Mouse (Mus musculus): ENCODE results near the gene Kank2. TPM values are rescaled to one million over a fixed set of nuclear protein-coding genes. Genes with fewer than 3 reads are reported as not detected.
A peak's percentile ranks its signal among the peaks of the same experiment; 100 is the strongest.

Gene Kank2
- polyA plus RNA-seq, 1 experiment, result 44.7 TPM

- H3K27me3 ChIP-seq (ENCODE audit: control insufficient read depth, insufficient read depth, low read length), result no peaks in the 10 kb centered on the region
- no peak for DNase-seq
- H3K4me1 ChIP-seq (ENCODE audit: control insufficient read depth, insufficient read depth, low read length), result peaks cover 27% of the 10 kb centered on the region
- 96% methylated on average over 6 of the region's 6 CpGs for WGBS
- TF ChIP-seq POLR2A (IDR thresholded peaks at IDR 0.05; ENCODE audit: borderline replicate concordance, insufficient read depth, low read length) (no peak), CTCF (IDR thresholded peaks at IDR 0.05; ENCODE audit: borderline replicate concordance, insufficient read depth, low read depth, low read length) (no peak)
- H3K27ac ChIP-seq (ENCODE audit: insufficient read depth, low read length), result no peak overlapping the region
- no peak overlapping the region for H3K4me3 ChIP-seq (replicated peaks; ENCODE audit: insufficient read depth, low read depth, low read length)
Measured at GRCm38 (mm10) chr9:21764084-21764999, 34.2 kb downstream of the Kank2 start.

DNA sequence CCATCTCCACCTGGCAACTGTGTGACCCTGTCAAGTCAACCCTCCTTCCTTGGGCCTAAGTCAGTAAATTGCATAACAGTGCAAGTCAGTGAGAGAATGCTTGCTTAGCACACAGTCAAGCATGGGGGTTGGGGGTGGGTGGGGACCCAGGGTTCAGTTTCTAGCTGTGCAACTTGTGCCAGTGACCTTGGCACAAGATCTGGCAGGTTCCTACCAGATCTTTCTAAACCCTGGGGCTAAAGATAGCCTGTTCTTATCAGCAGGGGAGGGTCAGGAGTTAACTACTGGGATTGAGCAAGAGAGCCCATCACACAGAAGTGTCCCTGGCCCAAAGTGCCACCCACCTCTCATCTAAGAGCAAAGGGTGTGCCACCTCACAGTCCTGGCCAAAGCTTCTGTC is 36.4 kb downstream of the Kank2 start:
- TF ChIP-seq POLR2A (IDR thresholded peaks at IDR 0.05; ENCODE audit: borderline replicate concordance, insufficient read depth, low read length), result no peak
- no peak for TF ChIP-seq CTCF (IDR thresholded peaks at IDR 0.05; ENCODE audit: borderline replicate concordance, insufficient read depth, low read depth, low read length)
- peaks cover 7% of the 10 kb centered on the region; the same call in 1 of the 2 replicates for H3K4me1 ChIP-seq (ENCODE audit: control insufficient read depth, insufficient read depth, low read length)
- H3K4me3 ChIP-seq (replicated peaks; ENCODE audit: insufficient read depth, low read depth, low read length), result no peak overlapping the region
- H3K27ac ChIP-seq (ENCODE audit: insufficient read depth, low read length), result no peak overlapping the region
- no peak for DNase-seq
- no peaks in the 10 kb centered on the region for H3K27me3 ChIP-seq (ENCODE audit: control insufficient read depth, insufficient read depth, low read length)

GRCm38 (mm10) chr9:21760155-21761088 is 38.1 kb downstream of the Kank2 start, which contains the start of gene Spc24:
TSS of gene Spc24 (minus strand) at chr9:21760303.
- peak; percentile 96 to 97 for DNase-seq
- Histone ChIP-seq H3K27ac (ENCODE audit: insufficient read depth, low read length) (peak within 1 kb of the TSS; percentile 48; the same call in 1 of the 2 replicates), H3K4me3 (replicated peaks; ENCODE audit: insufficient read depth, low read depth, low read length) (peak within 1 kb of the TSS; percentile 59), H3K4me1 (ENCODE audit: control insufficient read depth, insufficient read depth, low read length) (no peaks in the 10 kb centered on the region), H3K27me3 (ENCODE audit: control insufficient read depth, insufficient read depth, low read length) (no peaks in the 10 kb centered on the region)
- TF ChIP-seq CTCF (IDR thresholded peaks at IDR 0.05; ENCODE audit: borderline replicate concordance, insufficient read depth, low read depth, low read length), result peak; percentile 35; the same call in 1 of the 2 replicates
- peak; percentile 44; the same call in 1 of the 2 replicates for TF ChIP-seq POLR2A (IDR thresholded peaks at IDR 0.05; ENCODE audit: borderline replicate concordance, insufficient read depth, low read length)
- under 1% methylated on average over 53 of the region's 54 CpGs for WGBS

DNA sequence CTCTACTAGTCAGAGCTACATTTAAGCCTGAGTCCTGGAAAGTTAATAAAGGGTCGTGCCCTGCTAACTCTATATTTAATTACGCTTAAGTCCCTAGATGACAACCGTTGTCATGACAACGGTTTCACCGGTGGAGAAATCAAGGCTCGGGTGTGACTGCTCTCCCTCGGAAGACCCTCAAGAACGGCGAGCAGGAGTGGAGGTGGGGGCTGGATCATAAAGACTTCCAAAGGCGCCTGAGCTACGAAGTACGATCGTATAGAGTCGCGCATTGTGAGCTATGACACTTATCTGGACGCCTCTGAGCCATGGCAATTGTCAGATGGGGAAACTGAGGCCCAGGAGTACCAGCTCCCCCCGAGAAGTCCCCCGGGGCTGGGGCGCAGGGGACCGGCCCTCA is 38.8 kb downstream of the Kank2 start:
- H3K4me1 ChIP-seq (ENCODE audit: control insufficient read depth, insufficient read depth, low read length), result peaks cover 2% of the 10 kb centered on the region
- H3K4me3 ChIP-seq (replicated peaks; ENCODE audit: insufficient read depth, low read depth, low read length), result peak overlapping the region; percentile 41
- no peak overlapping the region for H3K27ac ChIP-seq (ENCODE audit: insufficient read depth, low read length)
- WGBS, result 2% methylated on average over 20 of the region's 20 CpGs
- no peaks in the 10 kb centered on the region for H3K27me3 ChIP-seq (ENCODE audit: control insufficient read depth, insufficient read depth, low read length)
- TF ChIP-seq POLR2A (IDR thresholded peaks at IDR 0.05; ENCODE audit: borderline replicate concordance, insufficient read depth, low read length) (no peak), CTCF (IDR thresholded peaks at IDR 0.05; ENCODE audit: borderline replicate concordance, insufficient read depth, low read depth, low read length) (no peak)
- DNase-seq, result no peak

GRCm38 (mm10) chr9:21758576-21759529 is 39.7 kb downstream of the Kank2 start:
- no peak overlapping the region for H3K4me3 ChIP-seq (replicated peaks; ENCODE audit: insufficient read depth, low read depth, low read length)
- 51% methylated on average over 14 of the region's 14 CpGs for WGBS

GRCm38 (mm10) chr9:21754516-21755321 is 43.8 kb downstream of the Kank2 start:
- no peak for DNase-seq
- Histone ChIP-seq H3K27ac (ENCODE audit: insufficient read depth, low read length) (peak overlapping the region; percentile 55), H3K4me1 (ENCODE audit: control insufficient read depth, insufficient read depth, low read length) (peaks cover 42% of the 10 kb centered on the region), H3K4me3 (replicated peaks; ENCODE audit: insufficient read depth, low read depth, low read length) (no peak overlapping the region), H3K27me3 (ENCODE audit: control insufficient read depth, insufficient read depth, low read length) (no peaks in the 10 kb centered on the region)
- no peak for TF ChIP-seq POLR2A (IDR thresholded peaks at IDR 0.05; ENCODE audit: borderline replicate concordance, insufficient read depth, low read length)
- TF ChIP-seq CTCF (IDR thresholded peaks at IDR 0.05; ENCODE audit: borderline replicate concordance, insufficient read depth, low read depth, low read length), result no peak
- 47% methylated on average over 13 of the region's 13 CpGs for WGBS

More at GRCm38 (mm10) chr9:21758576-21759529, 39.7 kb downstream of the Kank2 start:
- DNase-seq, result no peak
- Histone ChIP-seq H3K27ac (ENCODE audit: insufficient read depth, low read length) (no peak overlapping the region), H3K27me3 (ENCODE audit: control insufficient read depth, insufficient read depth, low read length) (no peaks in the 10 kb centered on the region), H3K4me1 (ENCODE audit: control insufficient read depth, insufficient read depth, low read length) (peaks cover 11% of the 10 kb centered on the region)
- no peak for TF ChIP-seq CTCF (IDR thresholded peaks at IDR 0.05; ENCODE audit: borderline replicate concordance, insufficient read depth, low read depth, low read length)
- no peak for TF ChIP-seq POLR2A (IDR thresholded peaks at IDR 0.05; ENCODE audit: borderline replicate concordance, insufficient read depth, low read length)

Measured in cerebellum, adult 2 months (tissue).